Mouse (Mus musculus) heart, embryonic 16.5 days (tissue): ENCODE data around the gene Ambra1. TPM values are rescaled to one million over a fixed set of nuclear protein-coding genes. Genes with fewer than 3 reads are reported as not detected.

Experiments
- ATAC-seq: fragments of 200-750 bp; cut with Nextera tagmentation; replicated peaks from 2 replicates; pipeline ENCODE4 v1.8.0; 2017; ENCODE audit warnings: moderate number of reproducible peaks; ENCODE audit not compliant: insufficient read depth, low FRiP score; ENCODE audit errors: extremely low read depth
- H3K27ac ChIP-seq: fragments of 300-500 bp; sonication (generic); 2 replicates; pipeline ENCODE4 v1.5.1; 2014; ENCODE audit warnings: mild to moderate bottlenecking, low read length, control low read depth, moderate library complexity
- H3K27me3 ChIP-seq: fragments of 300-500 bp; sonication (generic); 2 replicates; pipeline ENCODE4 v1.6.1; 2014; ENCODE audit warnings: low read length, mixed read lengths; ENCODE audit not compliant: control insufficient read depth, insufficient read depth
- H3K36me3 ChIP-seq: fragments of 300-500 bp; sonication (generic); 2 replicates; pipeline ENCODE4 v1.6.1; 2014; ENCODE audit not compliant: control insufficient read depth, insufficient read depth
- H3K4me1 ChIP-seq: fragments of 300-500 bp; sonication (generic); 2 replicates; pipeline ENCODE4 v1.6.1; 2014; ENCODE audit warnings: low read length, mixed read lengths; ENCODE audit not compliant: control insufficient read depth, insufficient read depth
- H3K4me2 ChIP-seq: fragments of 300-500 bp; sonication (generic); 2 replicates; pipeline ENCODE4 v1.6.1; 2014; ENCODE audit warnings: low read depth, mild to moderate bottlenecking, control low read depth, low read length
- H3K4me3 ChIP-seq: fragments of 300-500 bp; sonication (generic); 2 replicates; pipeline ENCODE4 v1.5.1; 2014; ENCODE audit warnings: mild to moderate bottlenecking, control low read depth, low read length
- H3K9ac ChIP-seq: fragments of 300-500 bp; sonication (generic); 2 replicates; pipeline ENCODE4 v1.6.1; 2014; ENCODE audit warnings: low read length, control low read depth
- H3K9me3 ChIP-seq: fragments of 300-500 bp; sonication (generic); replicated peaks from 2 replicates; pipeline ENCODE4 v1.6.1; 2016; ENCODE audit warnings: low read length; ENCODE audit not compliant: control insufficient read depth
- WGBS: fragments of 180-500 bp; shearing (Covaris S2); extraction: QIAGEN DNeasy Blood & Tissue Kit; methylation state at CpG from one replicate; pipeline ENCODE4 v1.1.7; 2014; 5-methylcytosine and 5-hydroxymethylcytosine counted together
- polyA plus RNA-seq: library from polyadenylated mRNA; unstranded; fragments of >200 nt; fragmentation: Nextera tagmentation; extraction: Ambion mirVana; gene quantifications from 2 replicates; pipeline ENCODE4 v1.2.1, GENCODE M21; 2015

The Ambra1 gene
- polyA plus RNA-seq, result 11.3 and 11.4 TPM in 2 replicates

GRCm38 (mm10) chr2:91729971-91730821 lies at the start of gene Ambra1:
TSS of gene Ambra1 (plus strand) at chr2:91730134.
- under 1% methylated on average over 68 of the region's 68 CpGs for WGBS
- Histone ChIP-seq H3K4me3 (peak within 1 kb of the TSS; percentile 99), H3K36me3 (no peaks in the 10 kb centered on the region), H3K9me3 (no peaks in the 10 kb centered on the region), H3K9ac (peak within 1 kb of the TSS; percentile 97), H3K27me3 (no peaks in the 10 kb centered on the region), H3K4me2 (peak within 1 kb of the TSS; percentile 84), H3K4me1 (0 out of 2 replicates have a peak, but pooled peaks cover 3% of the 10 kb centered on the region), H3K27ac (peak within 1 kb of the TSS; percentile 88)
- ATAC-seq, result peak; percentile 82

GRCm38 (mm10) chr2:91682850-91683249 lies 47.1 kb upstream of the Ambra1 start:
- 38% methylated on average over 4 of the region's 4 CpGs for WGBS
- Histone ChIP-seq H3K4me3 (no peak overlapping the region), H3K36me3 (peaks cover 29% of the 10 kb centered on the region), H3K4me2 (no peak overlapping the region), H3K4me1 (peaks cover 3% of the 10 kb centered on the region; the same call in 1 of the 2 replicates), H3K9ac (no peak overlapping the region), H3K27me3 (no peaks in the 10 kb centered on the region), H3K9me3 (no peaks in the 10 kb centered on the region), H3K27ac (no peak overlapping the region)
- ATAC-seq, result no peak; the same call in 1 of the 2 replicates

- no peak overlapping the region for H3K4me2 ChIP-seq
- no peaks in the 10 kb centered on the region for H3K9me3 ChIP-seq
- no peak overlapping the region for H3K4me3 ChIP-seq
- no peak overlapping the region for H3K9ac ChIP-seq
- H3K27ac ChIP-seq, result no peak overlapping the region
- WGBS, result 76% methylated on average over 8 of the region's 8 CpGs
- H3K36me3 ChIP-seq, result peaks cover 24% of the 10 kb centered on the region
- H3K4me1 ChIP-seq, result peaks cover 3% of the 10 kb centered on the region; the same call in 1 of the 2 replicates
- no peaks in the 10 kb centered on the region for H3K27me3 ChIP-seq
- ATAC-seq, result no peak
Observed at GRCm38 (mm10) chr2:91683919-91684318, 46.0 kb upstream of the Ambra1 start.

GRCm38 (mm10) chr2:91689452-91689851 lies 40.5 kb upstream of the Ambra1 start:
- WGBS, result 67% methylated on average over 7 of the region's 7 CpGs
- H3K4me1 ChIP-seq, result no peaks in the 10 kb centered on the region
- peak; percentile 83 for ATAC-seq
- H3K4me2 ChIP-seq, result no peak overlapping the region
- peaks cover 10% of the 10 kb centered on the region for H3K36me3 ChIP-seq
- H3K27ac ChIP-seq, result 0 out of 2 replicates have a peak overlapping the region, but pooled peaks have one; percentile 37
- H3K9me3 ChIP-seq, result no peaks in the 10 kb centered on the region
- H3K27me3 ChIP-seq, result no peaks in the 10 kb centered on the region
- no peak overlapping the region for H3K4me3 ChIP-seq
- H3K9ac ChIP-seq, result no peak overlapping the region

GRCm38 (mm10) chr2:91695436-91696224 lies 34.3 kb upstream of the Ambra1 start:
- Histone ChIP-seq H3K27me3 (no peaks in the 10 kb centered on the region), H3K9me3 (no peaks in the 10 kb centered on the region), H3K4me3 (no peak overlapping the region), H3K36me3 (peaks cover 3% of the 10 kb centered on the region; the same call in 1 of the 2 replicates), H3K27ac (peak overlapping the region; percentile 30; the same call in 1 of the 2 replicates), H3K4me1 (peaks cover 6% of the 10 kb centered on the region; the same call in 1 of the 2 replicates), H3K9ac (no peak overlapping the region), H3K4me2 (no peak overlapping the region)
- 63% methylated on average over 10 of the region's 10 CpGs for WGBS
- no peak; the same call in 1 of the 2 replicates for ATAC-seq

- WGBS, result 42% methylated on average over 1 of the region's 1 CpGs
- Histone ChIP-seq H3K4me3 (no peak overlapping the region), H3K27ac (peak overlapping the region; percentile 38; the same call in 1 of the 2 replicates), H3K4me2 (no peak overlapping the region), H3K4me1 (peaks cover 6% of the 10 kb centered on the region; the same call in 1 of the 2 replicates), H3K27me3 (no peaks in the 10 kb centered on the region), H3K9me3 (no peaks in the 10 kb centered on the region), H3K9ac (no peak overlapping the region), H3K36me3 (peaks cover 3% of the 10 kb centered on the region; the same call in 1 of the 2 replicates)
- no peak; the same call in 1 of the 2 replicates for ATAC-seq
Observed at GRCm38 (mm10) chr2:91696225-91696590, 33.7 kb upstream of the Ambra1 start.

- no peak for ATAC-seq
- Histone ChIP-seq H3K4me1 (peaks cover 6% of the 10 kb centered on the region; the same call in 1 of the 2 replicates), H3K27me3 (no peaks in the 10 kb centered on the region), H3K4me3 (no peak overlapping the region), H3K4me2 (no peak overlapping the region), H3K27ac (0 out of 2 replicates have a peak overlapping the region, but pooled peaks have one; percentile 14), H3K36me3 (no peaks in the 10 kb centered on the region; the same call in 1 of the 2 replicates), H3K9ac (no peak overlapping the region), H3K9me3 (no peaks in the 10 kb centered on the region)
- 37% methylated on average over 1 of the region's 1 CpGs for WGBS
Observed at GRCm38 (mm10) chr2:91699225-91699624, 30.7 kb upstream of the Ambra1 start.

- WGBS, result 97% methylated on average over 2 of the region's 2 CpGs
- Histone ChIP-seq H3K4me3 (no peak overlapping the region), H3K9ac (no peak overlapping the region), H3K4me2 (no peak overlapping the region), H3K27me3 (no peaks in the 10 kb centered on the region), H3K4me1 (0 out of 2 replicates have a peak, but pooled peaks cover 2% of the 10 kb centered on the region), H3K9me3 (no peaks in the 10 kb centered on the region), H3K36me3 (no peaks in the 10 kb centered on the region), H3K27ac (no peak overlapping the region)
- no peak for ATAC-seq
Observed at GRCm38 (mm10) chr2:91701366-91701765, 28.6 kb upstream of the Ambra1 start.
